Mouse (Mus musculus) gonadal fat pad, adult 2 months (tissue): ENCODE measurements at regions not wholly inside any gene's neighbourhood (a gene's known extent, or its start where the extent isn't known, plus 50 kb on each side); places are given as distances from the start of the nearest gene placed in this dataset.

Source experiments
- DNase-seq: peaks from one replicate; pipeline ENCODE4 v3.0.0-alpha.2; 2012; ENCODE audit warnings: low read depth

- DNase-seq, result no peak
These were observed 530.7 kb upstream of the Tbx3 start for GRCm38 (mm10) chr5:119139816-119140215.

- DNase-seq, result no peak
These were observed 527.1 kb upstream of the Tbx3 start for GRCm38 (mm10) chr5:119143411-119143810.

- DNase-seq, result no peak
These were observed 520.9 kb upstream of the Tbx3 start for GRCm38 (mm10) chr5:119149389-119150185.

- DNase-seq, result no peak
These were observed 517.4 kb upstream of the Tbx3 start for GRCm38 (mm10) chr5:119153086-119153485.

GRCm38 (mm10) chr5:119156638-119157037, 513.8 kb upstream of the Tbx3 start:
- peak; percentile 92 for DNase-seq

GRCm38 (mm10) chr5:119158171-119158570, 512.3 kb upstream of the Tbx3 start:
- DNase-seq, result no peak

GRCm38 (mm10) chr5:119162132-119162675, 508.3 kb upstream of the Tbx3 start:
- no peak for DNase-seq

- no peak for DNase-seq
These were observed 502.8 kb upstream of the Tbx3 start for GRCm38 (mm10) chr5:119167718-119168117.

GRCm38 (mm10) chr5:119169274-119169673, 501.2 kb upstream of the Tbx3 start:
- DNase-seq, result no peak

GRCm38 (mm10) chr5:119171626-119172025, 498.8 kb upstream of the Tbx3 start:
- no peak for DNase-seq

- DNase-seq, result no peak
These were observed 491.7 kb upstream of the Tbx3 start for GRCm38 (mm10) chr5:119178805-119179204.

- DNase-seq, result no peak
These were observed 486.9 kb upstream of the Tbx3 start for GRCm38 (mm10) chr5:119183545-119184047.

GRCm38 (mm10) chr5:119186611-119187010, 483.9 kb upstream of the Tbx3 start:
- no peak for DNase-seq

- DNase-seq, result no peak
These were observed 482.0 kb upstream of the Tbx3 start for GRCm38 (mm10) chr5:119188476-119188875.

GRCm38 (mm10) chr5:119193699-119194681, 476.5 kb upstream of the Tbx3 start:
- no peak for DNase-seq

- no peak for DNase-seq
These were observed 470.6 kb upstream of the Tbx3 start for GRCm38 (mm10) chr5:119199906-119200305.

GRCm38 (mm10) chr5:119201251-119201650, 469.2 kb upstream of the Tbx3 start:
- no peak for DNase-seq

- DNase-seq, result no peak
These were observed 465.7 kb upstream of the Tbx3 start for GRCm38 (mm10) chr5:119204736-119205135.

GRCm38 (mm10) chr5:119208077-119208476, 462.4 kb upstream of the Tbx3 start:
- no peak for DNase-seq

- no peak for DNase-seq
These were observed 457.3 kb upstream of the Tbx3 start for GRCm38 (mm10) chr5:119213196-119213595.

- DNase-seq, result peak; percentile 73
These were observed 456.6 kb upstream of the Tbx3 start for GRCm38 (mm10) chr5:119213692-119214357.

- DNase-seq, result no peak
These were observed 455.5 kb upstream of the Tbx3 start for GRCm38 (mm10) chr5:119214937-119215336.
